Mouse (Mus musculus): ENCODE data around the gene Lingo3. TPM values are rescaled to one million over a fixed set of nuclear protein-coding genes. Genes with fewer than 3 reads are reported as not detected.

Gene Lingo3
- not detected in 2 replicates for polyA plus RNA-seq (2012)

GRCm38 (mm10) chr10:80843931-80844547, at the start of gene Lingo3:
Gene Lingo3, minus strand, starts transcription at chr10:80844039.
- TF ChIP-seq GATA1 (IDR thresholded peaks at IDR 0.05; ENCODE audit: low read length) = no peak

DNA sequence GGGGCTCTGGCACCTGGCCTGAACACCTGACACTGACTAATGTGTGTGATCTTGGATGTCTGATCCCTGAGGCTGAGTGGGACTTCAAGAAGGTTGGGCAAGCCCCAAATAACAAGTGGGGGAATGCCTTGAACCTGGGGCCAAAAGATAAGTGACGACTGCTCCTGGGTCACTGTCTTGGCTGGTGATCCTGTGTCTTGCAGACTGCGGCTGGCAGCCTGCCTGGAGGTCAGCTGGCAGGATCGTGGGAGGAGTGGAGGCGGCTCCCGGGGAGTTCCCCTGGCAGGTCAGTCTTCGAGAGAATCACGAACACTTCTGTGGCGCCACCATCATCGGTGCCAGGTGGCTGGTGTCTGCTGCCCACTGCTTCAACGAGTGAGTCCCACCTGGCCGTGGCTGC, 43.3 kb upstream of the Lingo3 start:
- TF ChIP-seq GATA1 (IDR thresholded peaks at IDR 0.05; ENCODE audit: low read length) = no peak

- TF ChIP-seq GATA1 (IDR thresholded peaks at IDR 0.05; ENCODE audit: low read length) = no peak
Observed at GRCm38 (mm10) chr10:80881301-80881700, 37.5 kb upstream of the Lingo3 start.

DNA sequence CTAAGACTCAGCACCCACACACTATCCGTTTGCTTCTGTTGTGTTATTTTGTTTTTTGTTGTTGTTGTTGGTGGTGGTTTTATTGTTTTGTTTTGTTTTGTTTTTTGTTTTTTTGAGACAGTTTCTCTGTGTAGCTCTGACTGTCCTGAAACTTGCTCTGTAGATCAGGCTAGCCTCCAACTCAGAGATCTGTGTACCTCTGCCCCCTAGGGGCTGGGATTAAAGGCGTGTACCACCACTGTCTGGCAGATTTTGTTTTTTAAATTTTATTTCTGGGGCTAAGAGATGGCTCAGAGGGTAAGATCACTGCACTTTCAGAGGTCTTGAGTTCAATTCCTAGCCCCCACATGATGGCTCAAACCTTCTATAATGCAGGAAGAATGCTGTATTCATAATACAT, 37.1 kb upstream of the Lingo3 start:
- TF ChIP-seq GATA1 (IDR thresholded peaks at IDR 0.05; ENCODE audit: low read length) = no peak

DNA sequence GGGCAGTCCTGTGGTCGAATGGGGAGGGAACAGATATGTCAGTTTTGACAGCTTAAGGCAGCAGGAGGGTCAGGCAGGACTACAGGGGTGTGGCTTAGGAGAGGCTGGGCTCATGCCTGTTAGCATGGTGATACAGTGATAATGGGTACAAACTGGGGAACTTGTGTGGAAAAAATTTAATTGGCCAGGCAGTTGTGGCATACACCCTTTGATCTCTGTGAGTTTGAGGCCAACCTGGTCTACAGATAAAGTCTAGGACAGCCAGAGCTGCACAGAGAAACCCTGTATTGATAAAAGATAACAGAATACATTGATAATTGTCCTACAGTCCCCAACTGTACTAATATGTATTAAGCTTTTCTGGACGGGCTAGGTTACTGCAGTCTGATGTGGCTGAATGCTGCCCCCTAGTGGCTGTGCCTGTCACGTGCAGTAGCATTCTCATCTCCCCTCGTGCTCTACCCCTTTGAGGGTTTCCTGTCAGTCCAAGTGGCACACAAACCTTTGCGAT, 36.3 kb upstream of the Lingo3 start:
- no peak for TF ChIP-seq GATA1 (IDR thresholded peaks at IDR 0.05; ENCODE audit: low read length)

DNA sequence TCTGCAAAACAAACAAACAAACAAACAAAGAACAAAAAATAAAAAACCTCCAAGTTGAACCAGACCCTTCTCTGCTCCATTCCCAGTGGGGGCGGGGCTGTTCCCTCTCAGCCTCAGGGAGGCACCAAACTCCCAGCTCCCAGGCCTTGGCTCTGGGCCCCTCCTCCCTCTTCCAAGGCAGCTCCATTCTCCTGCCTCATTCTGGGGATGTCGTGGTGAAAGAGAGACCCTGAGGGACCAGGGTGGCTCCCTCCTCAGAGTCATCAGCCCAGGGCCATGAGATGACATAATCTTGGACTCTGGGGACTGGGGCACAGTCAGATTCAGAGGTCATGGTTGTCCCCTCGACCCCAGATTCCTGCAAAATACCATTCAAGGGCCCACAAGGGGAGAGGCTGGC, 32.8 kb upstream of the Lingo3 start:
- no peak for TF ChIP-seq GATA1 (IDR thresholded peaks at IDR 0.05; ENCODE audit: low read length)

DNA sequence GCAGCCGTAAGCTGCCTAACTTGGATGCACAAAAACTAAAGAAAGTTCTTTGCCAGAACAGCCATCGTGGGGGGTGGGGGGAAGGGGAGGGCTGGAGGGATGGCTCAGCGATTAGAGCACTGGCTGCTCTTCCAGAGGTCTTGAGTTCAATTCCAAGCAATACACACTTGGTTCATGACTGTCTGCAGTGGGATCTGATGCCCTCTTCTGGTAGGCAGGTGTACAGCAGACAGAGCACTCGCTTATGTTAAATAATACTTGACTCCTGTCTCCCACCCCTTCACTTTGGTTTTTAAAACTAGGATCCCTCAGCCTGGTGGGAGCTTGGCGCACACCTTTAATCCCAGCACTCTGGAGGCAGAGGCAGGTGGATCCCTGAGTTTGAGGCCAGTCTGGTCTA, 32.2 kb upstream of the Lingo3 start:
- no peak for TF ChIP-seq GATA1 (IDR thresholded peaks at IDR 0.05; ENCODE audit: low read length)

DNA sequence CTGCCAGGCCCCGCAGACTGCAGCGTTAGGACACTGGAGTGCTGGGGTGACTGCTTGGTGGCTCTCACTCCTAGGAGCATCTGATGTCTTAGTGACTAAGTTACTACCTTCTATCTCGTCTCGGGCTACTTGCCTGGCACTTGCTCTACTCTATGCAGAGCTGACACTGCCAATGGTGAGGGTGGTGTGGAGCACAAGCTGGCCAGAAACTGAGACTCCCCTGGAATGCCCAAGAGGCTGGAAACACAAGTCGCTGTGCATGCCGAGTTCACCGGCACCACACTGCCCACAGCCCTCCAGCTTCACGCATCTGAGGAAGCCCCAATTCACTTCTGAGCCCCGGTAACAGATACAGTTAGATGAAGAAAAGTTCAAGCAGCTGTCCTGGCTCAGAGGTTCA, 30.2 kb upstream of the Lingo3 start:
- no peak for TF ChIP-seq GATA1 (IDR thresholded peaks at IDR 0.05; ENCODE audit: low read length)

DNA sequence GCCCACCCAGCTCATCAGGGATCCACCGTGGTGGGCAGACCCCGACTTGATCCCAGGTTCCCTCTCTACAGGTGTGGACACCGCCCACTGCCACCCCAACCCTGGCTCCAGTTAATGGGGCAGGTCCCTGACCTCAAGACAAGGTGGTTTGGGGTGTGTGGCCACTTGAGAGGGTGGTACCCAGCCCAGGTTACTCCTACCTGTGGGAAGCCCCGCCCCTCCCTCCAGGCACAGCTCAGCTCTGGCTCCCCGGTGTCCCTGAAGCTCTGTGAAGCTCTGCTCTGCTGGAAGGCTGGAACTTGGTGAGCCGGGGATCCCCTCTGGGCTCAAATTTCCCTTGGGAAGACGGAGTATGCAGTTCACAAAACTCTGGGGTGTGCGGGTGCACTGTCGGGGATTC, 27.7 kb upstream of the Lingo3 start, which contains the start of gene Tmprss9:
Gene Tmprss9 (plus strand): TSS at position 268 of the 400 bp plus-strand sequence.
- TF ChIP-seq GATA1 (IDR thresholded peaks at IDR 0.05; ENCODE audit: low read length) = no peak

DNA sequence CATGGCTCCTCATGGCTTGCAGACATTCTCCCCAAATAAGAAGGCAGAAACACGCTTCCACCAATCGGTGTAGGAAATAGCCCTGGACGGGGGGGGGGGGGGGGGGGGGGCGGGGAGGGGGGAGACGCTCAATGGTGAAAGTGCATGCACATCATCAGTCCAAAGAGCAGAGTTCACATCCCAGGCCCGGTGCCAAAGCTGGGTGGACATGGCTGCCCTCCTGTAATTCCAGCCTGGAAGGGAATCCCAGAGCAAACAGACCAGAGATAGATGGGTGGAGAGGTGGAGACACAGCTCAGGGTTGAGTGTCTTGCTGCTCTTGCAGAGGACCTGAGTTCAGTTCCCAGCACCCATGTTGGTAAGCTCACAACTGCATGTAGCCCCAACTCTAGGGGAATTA, 27.2 kb upstream of the Lingo3 start:
- TF ChIP-seq GATA1 (IDR thresholded peaks at IDR 0.05; ENCODE audit: low read length) = no peak

DNA sequence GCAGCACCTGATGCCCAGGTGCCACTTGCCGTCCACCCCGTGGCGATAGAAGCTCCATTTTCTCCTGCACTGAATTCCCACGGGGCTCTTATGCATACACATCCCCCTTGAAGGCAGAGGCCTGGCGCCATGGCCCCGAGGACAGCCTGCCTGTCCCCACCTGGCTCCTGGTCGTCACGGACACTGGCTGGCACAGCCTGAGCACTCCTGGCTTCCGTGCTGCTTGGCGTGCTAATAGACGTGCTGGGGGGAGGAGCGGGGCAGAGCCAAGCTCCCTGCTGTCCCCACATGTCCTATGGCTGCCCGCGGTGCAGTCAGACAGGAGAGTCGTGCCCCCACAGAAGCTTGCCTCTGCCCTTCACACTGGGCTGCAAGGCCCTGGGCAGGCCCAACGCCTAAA, 20.6 kb upstream of the Lingo3 start:
- no peak for TF ChIP-seq GATA1 (IDR thresholded peaks at IDR 0.05; ENCODE audit: low read length)

DNA sequence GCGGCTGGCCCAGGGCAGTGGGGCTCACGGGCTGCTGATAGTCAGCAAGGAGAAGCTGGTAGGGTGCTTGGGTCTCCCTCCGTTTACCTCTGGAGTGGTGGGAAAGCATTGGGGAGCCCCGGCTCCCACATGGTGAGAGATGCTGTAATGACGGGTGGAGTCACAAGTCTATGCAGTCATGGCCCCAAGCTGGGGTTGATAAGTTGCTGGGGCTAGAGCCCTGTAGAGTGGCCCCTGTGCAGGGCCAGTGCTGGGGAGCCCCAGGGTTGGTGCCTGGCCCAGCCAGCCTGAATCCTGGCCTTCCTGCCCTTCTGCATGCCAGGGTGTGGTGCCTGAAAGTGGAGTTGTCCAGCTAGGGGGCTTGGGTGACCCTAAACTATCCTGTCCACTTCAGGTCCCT, 18.5 kb upstream of the Lingo3 start:
- no peak for TF ChIP-seq GATA1 (IDR thresholded peaks at IDR 0.05; ENCODE audit: low read length)

GRCm38 (mm10) chr10:80858350-80858935, 14.6 kb upstream of the Lingo3 start:
- TF ChIP-seq GATA1 (IDR thresholded peaks at IDR 0.05; ENCODE audit: low read length) = no peak

- TF ChIP-seq GATA1 (IDR thresholded peaks at IDR 0.05; ENCODE audit: low read length) = no peak
Observed at GRCm38 (mm10) chr10:80857848-80858247, 14.0 kb upstream of the Lingo3 start.

DNA sequence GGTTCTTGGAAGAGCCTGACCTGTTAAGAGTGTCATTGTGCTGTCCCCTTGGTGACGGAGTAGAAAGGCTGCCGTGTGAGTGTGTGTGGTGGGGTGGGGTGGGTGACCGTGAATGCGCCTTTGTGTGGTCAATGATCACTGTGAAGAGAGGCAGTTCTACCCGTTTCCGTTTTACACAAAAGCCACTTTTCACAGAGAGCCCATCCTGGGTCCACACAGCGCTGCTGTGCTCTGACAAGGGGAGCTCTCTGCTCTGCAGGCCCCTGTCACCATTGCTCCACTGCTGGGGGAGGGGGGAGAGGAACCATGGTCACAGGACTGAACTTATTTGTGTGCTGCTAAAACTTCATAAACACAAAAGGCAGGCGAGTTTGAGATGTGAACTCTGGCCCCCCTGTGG, 13.5 kb upstream of the Lingo3 start:
- TF ChIP-seq GATA1 (IDR thresholded peaks at IDR 0.05; ENCODE audit: low read length) = no peak

DNA sequence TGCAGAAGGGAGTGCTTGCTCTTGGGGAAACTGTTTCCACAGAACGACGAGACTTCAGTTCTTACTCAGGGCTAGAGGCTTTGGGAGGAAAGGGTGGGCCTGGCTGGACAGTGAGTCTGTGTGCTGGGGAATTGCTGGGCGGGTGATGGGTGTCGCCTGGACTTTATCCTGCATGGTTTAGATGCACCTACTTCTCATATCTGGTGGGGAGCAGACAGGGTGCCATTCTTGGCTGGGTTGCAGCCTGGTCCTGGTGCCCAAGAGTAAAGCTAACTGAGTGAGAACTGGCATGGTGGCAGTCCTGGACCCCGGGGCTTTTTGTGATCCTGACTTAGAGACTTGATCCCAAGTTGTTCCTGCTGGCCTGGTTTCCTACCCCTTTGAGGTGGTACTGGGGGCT, 13.1 kb upstream of the Lingo3 start:
- TF ChIP-seq GATA1 (IDR thresholded peaks at IDR 0.05; ENCODE audit: low read length) = no peak

GRCm38 (mm10) chr10:80856267-80856666, 12.4 kb upstream of the Lingo3 start:
- no peak for TF ChIP-seq GATA1 (IDR thresholded peaks at IDR 0.05; ENCODE audit: low read length)
